Mouse (Mus musculus): ENCODE data around the gene Ttc39a. TPM values are rescaled to one million over a fixed set of nuclear protein-coding genes. Genes with fewer than 3 reads are reported as not detected.

Gene Ttc39a
- polyA plus RNA-seq, 1 experiment from 2014 or later: 5.6 TPM

- H3K27ac ChIP-seq: peak overlapping the region; percentile 69
- 2% methylated on average over 3 of the region's 3 CpGs for WGBS
- H3K4me3 ChIP-seq (replicated peaks): peak overlapping the region; percentile 74
- 0 out of 2 replicates have a peak, but pooled peaks cover 3% of the 10 kb centered on the region for H3K27me3 ChIP-seq
- peak; percentile 74 for ATAC-seq (replicated peaks; ENCODE audit: low FRiP score)
- peak overlapping the region; percentile 99 for H3K4me2 ChIP-seq
- H3K4me1 ChIP-seq: peaks cover 30% of the 10 kb centered on the region
- H3K36me3 ChIP-seq: no peaks in the 10 kb centered on the region
- H3K9me3 ChIP-seq (replicated peaks): no peaks in the 10 kb centered on the region
- peak overlapping the region; percentile 61 for H3K9ac ChIP-seq
These were observed 353 bp upstream of the Ttc39a start for GRCm38 (mm10) chr4:109406054-109406485.

- Histone ChIP-seq H3K36me3 (no peaks in the 10 kb centered on the region), H3K27me3 (0 out of 2 replicates have a peak, but pooled peaks cover 3% of the 10 kb centered on the region), H3K27ac (peak overlapping the region; percentile 69; the same call in 1 of the 2 replicates), H3K9me3 (replicated peaks) (no peaks in the 10 kb centered on the region), H3K4me3 (replicated peaks) (peak overlapping the region; percentile 74), H3K4me2 (peak overlapping the region; percentile 99), H3K9ac (peak overlapping the region; percentile 61), H3K4me1 (peaks cover 26% of the 10 kb centered on the region)
- 4% methylated on average over 24 of the region's 24 CpGs for WGBS
- ATAC-seq (replicated peaks; ENCODE audit: low FRiP score): peak; percentile 38
These were observed 725 bp downstream of the Ttc39a start for GRCm38 (mm10) chr4:109407176-109407520.

- Histone ChIP-seq H3K4me3 (replicated peaks) (peak overlapping the region; percentile 74), H3K4me1 (peaks cover 26% of the 10 kb centered on the region), H3K36me3 (no peaks in the 10 kb centered on the region), H3K9me3 (replicated peaks) (no peaks in the 10 kb centered on the region), H3K27me3 (0 out of 2 replicates have a peak, but pooled peaks cover 3% of the 10 kb centered on the region), H3K9ac (no peak overlapping the region), H3K4me2 (peak overlapping the region; percentile 99), H3K27ac (no peak overlapping the region)
- no peak for ATAC-seq (replicated peaks; ENCODE audit: low FRiP score)
- WGBS: 79% methylated on average over 9 of the region's 9 CpGs
These were observed 1.5 kb downstream of the Ttc39a start for GRCm38 (mm10) chr4:109407701-109408485.

GRCm38 (mm10) chr4:109410681-109411376, 4.4 kb downstream of the Ttc39a start:
- Histone ChIP-seq H3K36me3 (no peaks in the 10 kb centered on the region), H3K27me3 (0 out of 2 replicates have a peak, but pooled peaks cover 3% of the 10 kb centered on the region), H3K27ac (no peak overlapping the region), H3K4me1 (peaks cover 19% of the 10 kb centered on the region), H3K9me3 (replicated peaks) (no peaks in the 10 kb centered on the region), H3K4me3 (replicated peaks) (no peak overlapping the region), H3K9ac (no peak overlapping the region), H3K4me2 (no peak overlapping the region)
- no peak; the same call in 1 of the 2 replicates for ATAC-seq (replicated peaks; ENCODE audit: low FRiP score)
- 53% methylated on average over 9 of the region's 9 CpGs for WGBS

GRCm38 (mm10) chr4:109411377-109411967, 5.0 kb downstream of the Ttc39a start:
- Histone ChIP-seq H3K4me3 (replicated peaks) (no peak overlapping the region), H3K27ac (no peak overlapping the region), H3K27me3 (0 out of 2 replicates have a peak, but pooled peaks cover 3% of the 10 kb centered on the region), H3K9me3 (replicated peaks) (no peaks in the 10 kb centered on the region), H3K4me1 (peaks cover 12% of the 10 kb centered on the region), H3K9ac (no peak overlapping the region), H3K36me3 (no peaks in the 10 kb centered on the region), H3K4me2 (no peak overlapping the region)
- no peak for ATAC-seq (replicated peaks; ENCODE audit: low FRiP score)
- 87% methylated on average over 6 of the region's 6 CpGs for WGBS

GRCm38 (mm10) chr4:109412233-109412632, 5.8 kb downstream of the Ttc39a start:
- Histone ChIP-seq H3K27me3 (0 out of 2 replicates have a peak, but pooled peaks cover 3% of the 10 kb centered on the region), H3K4me2 (no peak overlapping the region), H3K4me1 (peaks cover 6% of the 10 kb centered on the region; the same call in 1 of the 2 replicates), H3K9ac (no peak overlapping the region), H3K27ac (no peak overlapping the region), H3K4me3 (replicated peaks) (no peak overlapping the region), H3K36me3 (no peaks in the 10 kb centered on the region), H3K9me3 (replicated peaks) (no peaks in the 10 kb centered on the region)
- WGBS: 85% methylated on average over 5 of the region's 5 CpGs
- no peak for ATAC-seq (replicated peaks; ENCODE audit: low FRiP score)

GRCm38 (mm10) chr4:109417998-109418397, 11.6 kb downstream of the Ttc39a start:
- Histone ChIP-seq H3K27ac (no peak overlapping the region), H3K4me1 (peaks cover 13% of the 10 kb centered on the region), H3K27me3 (no peaks in the 10 kb centered on the region), H3K9ac (no peak overlapping the region), H3K4me3 (replicated peaks) (no peak overlapping the region), H3K4me2 (no peak overlapping the region), H3K36me3 (no peaks in the 10 kb centered on the region), H3K9me3 (replicated peaks) (no peaks in the 10 kb centered on the region)
- ATAC-seq (replicated peaks; ENCODE audit: low FRiP score): no peak
- 83% methylated on average over 1 of the region's 1 CpGs for WGBS

- 20% methylated on average over 3 of the region's 3 CpGs for WGBS
- Histone ChIP-seq H3K4me3 (replicated peaks) (no peak overlapping the region), H3K4me2 (no peak overlapping the region), H3K4me1 (peaks cover 13% of the 10 kb centered on the region), H3K9ac (no peak overlapping the region), H3K9me3 (replicated peaks) (no peaks in the 10 kb centered on the region), H3K27ac (peak overlapping the region; percentile 54; the same call in 1 of the 2 replicates), H3K27me3 (no peaks in the 10 kb centered on the region), H3K36me3 (no peaks in the 10 kb centered on the region)
- peak; percentile 73 for ATAC-seq (replicated peaks; ENCODE audit: low FRiP score)
These were observed 12.6 kb downstream of the Ttc39a start for GRCm38 (mm10) chr4:109419017-109419416.

- 91% methylated on average over 4 of the region's 4 CpGs for WGBS
- peak; percentile 34; the same call in 1 of the 2 replicates for ATAC-seq (replicated peaks; ENCODE audit: low FRiP score)
These were observed 13.1 kb downstream of the Ttc39a start for GRCm38 (mm10) chr4:109419563-109419962.

GRCm38 (mm10) chr4:109420138-109420795, 13.8 kb downstream of the Ttc39a start:
- Histone ChIP-seq H3K4me3 (replicated peaks) (no peak overlapping the region), H3K4me2 (no peak overlapping the region), H3K27me3 (no peaks in the 10 kb centered on the region), H3K9ac (no peak overlapping the region), H3K36me3 (no peaks in the 10 kb centered on the region), H3K9me3 (replicated peaks) (no peaks in the 10 kb centered on the region), H3K4me1 (peaks cover 13% of the 10 kb centered on the region), H3K27ac (no peak overlapping the region)
- ATAC-seq (replicated peaks; ENCODE audit: low FRiP score): 0 out of 2 replicates have a peak, but pooled peaks have one; percentile 21
- 79% methylated on average over 8 of the region's 8 CpGs for WGBS

More at GRCm38 (mm10) chr4:109419563-109419962, 13.1 kb downstream of the Ttc39a start:
- H3K4me1 ChIP-seq: peaks cover 13% of the 10 kb centered on the region
- H3K36me3 ChIP-seq: no peaks in the 10 kb centered on the region
- H3K27me3 ChIP-seq: no peaks in the 10 kb centered on the region
- H3K27ac ChIP-seq: peak overlapping the region; percentile 54
- H3K9me3 ChIP-seq (replicated peaks): no peaks in the 10 kb centered on the region
- no peak overlapping the region for H3K4me3 ChIP-seq (replicated peaks)
- H3K4me2 ChIP-seq: no peak overlapping the region
- no peak overlapping the region for H3K9ac ChIP-seq

- H3K9me3 ChIP-seq (replicated peaks): no peaks in the 10 kb centered on the region
- no peak overlapping the region for H3K4me3 ChIP-seq (replicated peaks)
- no peaks in the 10 kb centered on the region for H3K36me3 ChIP-seq
- H3K4me1 ChIP-seq: peaks cover 13% of the 10 kb centered on the region
- WGBS: 83% methylated on average over 7 of the region's 7 CpGs
- H3K9ac ChIP-seq: no peak overlapping the region
- no peak for ATAC-seq (replicated peaks; ENCODE audit: low FRiP score)
- no peak overlapping the region for H3K4me2 ChIP-seq
- H3K27ac ChIP-seq: no peak overlapping the region
- H3K27me3 ChIP-seq: no peaks in the 10 kb centered on the region
These were observed 15.2 kb downstream of the Ttc39a start for GRCm38 (mm10) chr4:109421608-109422007.
